Mouse (Mus musculus): Measurements from ENCODE around the gene Ints4. TPM values are rescaled to one million over a fixed set of nuclear protein-coding genes. Genes with fewer than 3 reads are reported as not detected.
"Not testable (repeated sequence)": the region's sequence is repeated elsewhere in the genome, so short reads cannot be mapped to it uniquely, and the experiment has no call there.

Gene Ints4
- polyA plus RNA-seq (2015; fragmentation: Nextera tagmentation; extraction: Ambion mirVana), result 40.7 and 48.3 TPM in 2 replicates

GRCm38 (mm10) chr7:97480821-97481339, at the start of gene Ints4:
Gene Ints4 (plus strand): TSS chr7:97480956.
- ATAC-seq (replicated peaks), result peak; percentile 100
- H3K9me3 ChIP-seq, result no peaks in the 10 kb centered on the region
- under 1% methylated on average over 24 of the region's 24 CpGs for WGBS

GRCm38 (mm10) chr7:97433517-97433916, 47.2 kb upstream of the Ints4 start:
- not testable (repeated sequence) for H3K9ac ChIP-seq; ATAC-seq (replicated peaks); H3K36me3 ChIP-seq (replicated peaks); H3K4me3 ChIP-seq; H3K27me3 ChIP-seq (replicated peaks); H3K9me3 ChIP-seq; H3K4me2 ChIP-seq; H3K27ac ChIP-seq
- 67% methylated on average over 3 of the region's 3 CpGs for WGBS
- peaks cover 13% of the 10 kb centered on the region for H3K4me1 ChIP-seq

More at GRCm38 (mm10) chr7:97480821-97481339, at the start of gene Ints4:
- Histone ChIP-seq H3K36me3 (replicated peaks) (0 out of 2 replicates have a peak, but pooled peaks cover 4% of the 10 kb centered on the region), H3K27me3 (replicated peaks) (no peaks in the 10 kb centered on the region), H3K4me2 (peak within 1 kb of the TSS; percentile 77), H3K27ac (peak within 1 kb of the TSS; percentile 78), H3K4me1 (peaks cover 23% of the 10 kb centered on the region), H3K9ac (peak within 1 kb of the TSS; percentile 79), H3K4me3 (peak within 1 kb of the TSS; percentile 89)

GRCm38 (mm10) chr7:97434517-97434916, 46.2 kb upstream of the Ints4 start:
- H3K27me3 ChIP-seq (replicated peaks), result no peaks in the 10 kb centered on the region
- H3K4me2 ChIP-seq, result no peak overlapping the region
- H3K9me3 ChIP-seq, result no peaks in the 10 kb centered on the region
- H3K4me1 ChIP-seq, result peaks cover 9% of the 10 kb centered on the region
- H3K27ac ChIP-seq, result no peak overlapping the region
- no peak for ATAC-seq (replicated peaks)
- 82% methylated on average over 10 of the region's 10 CpGs for WGBS
- H3K4me3 ChIP-seq, result no peak overlapping the region
- no peaks in the 10 kb centered on the region for H3K36me3 ChIP-seq (replicated peaks)
- H3K9ac ChIP-seq, result no peak overlapping the region

- Histone ChIP-seq H3K4me1 (no peaks in the 10 kb centered on the region), H3K9me3 (no peaks in the 10 kb centered on the region), H3K27ac (no peak overlapping the region), H3K27me3 (replicated peaks) (no peaks in the 10 kb centered on the region), H3K36me3 (replicated peaks) (no peaks in the 10 kb centered on the region), H3K4me2 (no peak overlapping the region), H3K9ac (no peak overlapping the region), H3K4me3 (no peak overlapping the region)
- ATAC-seq (replicated peaks), result no peak
Observed at GRCm38 (mm10) chr7:97438986-97439385, 41.8 kb upstream of the Ints4 start.

- peak; percentile 94 for ATAC-seq (replicated peaks)
- Histone ChIP-seq H3K27ac (peak overlapping the region; percentile 82), H3K9me3 (no peaks in the 10 kb centered on the region), H3K4me1 (no peaks in the 10 kb centered on the region), H3K4me2 (no peak overlapping the region), H3K27me3 (replicated peaks) (no peaks in the 10 kb centered on the region), H3K36me3 (replicated peaks) (no peaks in the 10 kb centered on the region), H3K4me3 (no peak overlapping the region), H3K9ac (no peak overlapping the region)
- WGBS, result 23% methylated on average over 6 of the region's 6 CpGs
Observed at GRCm38 (mm10) chr7:97446171-97446925, 34.4 kb upstream of the Ints4 start.

- no peaks in the 10 kb centered on the region for H3K27me3 ChIP-seq (replicated peaks)
- H3K27ac ChIP-seq, result peak overlapping the region; percentile 82
- no peaks in the 10 kb centered on the region for H3K4me1 ChIP-seq
- no peaks in the 10 kb centered on the region for H3K36me3 ChIP-seq (replicated peaks)
- H3K9me3 ChIP-seq, result no peaks in the 10 kb centered on the region
- no peak overlapping the region for H3K9ac ChIP-seq
- no peak overlapping the region for H3K4me2 ChIP-seq
- no peak overlapping the region for H3K4me3 ChIP-seq
- ATAC-seq (replicated peaks), result peak; percentile 69
- WGBS, result 46% methylated on average over 6 of the region's 6 CpGs
Observed at GRCm38 (mm10) chr7:97447050-97447531, 33.7 kb upstream of the Ints4 start.

GRCm38 (mm10) chr7:97451023-97451422, 29.7 kb upstream of the Ints4 start, which contains the start of gene Kctd14:
Gene Kctd14 (plus strand): TSS chr7:97451323.
- WGBS, result 79% methylated on average over 2 of the region's 2 CpGs

GRCm38 (mm10) chr7:97452196-97452595, 28.6 kb upstream of the Ints4 start:
- Histone ChIP-seq H3K4me1 (peaks cover 5% of the 10 kb centered on the region; the same call in 1 of the 2 replicates), H3K27me3 (replicated peaks) (no peaks in the 10 kb centered on the region), H3K9ac (no peak overlapping the region), H3K9me3 (no peaks in the 10 kb centered on the region), H3K4me2 (no peak overlapping the region), H3K27ac (no peak overlapping the region), H3K36me3 (replicated peaks) (no peaks in the 10 kb centered on the region), H3K4me3 (no peak overlapping the region)
- ATAC-seq (replicated peaks), result no peak
- WGBS, result 73% methylated on average over 6 of the region's 6 CpGs

More at GRCm38 (mm10) chr7:97451023-97451422, 29.7 kb upstream of the Ints4 start, which contains the start of gene Kctd14:
- not testable (repeated sequence) for H3K4me3 ChIP-seq; H3K27ac ChIP-seq; H3K4me1 ChIP-seq; H3K27me3 ChIP-seq (replicated peaks); H3K9me3 ChIP-seq; H3K4me2 ChIP-seq; H3K36me3 ChIP-seq (replicated peaks); ATAC-seq (replicated peaks); H3K9ac ChIP-seq

GRCm38 (mm10) chr7:97453141-97453921, 27.4 kb upstream of the Ints4 start:
- Histone ChIP-seq H3K36me3 (replicated peaks) (no peaks in the 10 kb centered on the region), H3K4me2 (peak overlapping the region; percentile 47), H3K4me1 (peaks cover 5% of the 10 kb centered on the region; the same call in 1 of the 2 replicates), H3K27me3 (replicated peaks) (no peaks in the 10 kb centered on the region), H3K27ac (no peak overlapping the region), H3K9ac (0 out of 2 replicates have a peak overlapping the region, but pooled peaks have one; percentile 5), H3K9me3 (no peaks in the 10 kb centered on the region), H3K4me3 (peak overlapping the region; percentile 17)
- no peak for ATAC-seq (replicated peaks)
- 8% methylated on average over 27 of the region's 27 CpGs for WGBS

GRCm38 (mm10) chr7:97454795-97455194, 26.0 kb upstream of the Ints4 start:
- 94% methylated on average over 10 of the region's 10 CpGs for WGBS
- Histone ChIP-seq H3K9ac (no peak overlapping the region), H3K27ac (no peak overlapping the region), H3K36me3 (replicated peaks) (no peaks in the 10 kb centered on the region), H3K4me1 (peaks cover 5% of the 10 kb centered on the region; the same call in 1 of the 2 replicates), H3K9me3 (no peaks in the 10 kb centered on the region), H3K27me3 (replicated peaks) (no peaks in the 10 kb centered on the region), H3K4me2 (no peak overlapping the region), H3K4me3 (no peak overlapping the region)
- no peak for ATAC-seq (replicated peaks)

- no peaks in the 10 kb centered on the region for H3K36me3 ChIP-seq (replicated peaks)
- H3K4me2 ChIP-seq, result no peak overlapping the region
- H3K9ac ChIP-seq, result no peak overlapping the region
- ATAC-seq (replicated peaks), result no peak
- no peak overlapping the region for H3K4me3 ChIP-seq
- no peaks in the 10 kb centered on the region for H3K9me3 ChIP-seq
- no peaks in the 10 kb centered on the region for H3K27me3 ChIP-seq (replicated peaks)
- 81% methylated on average over 3 of the region's 3 CpGs for WGBS
- H3K27ac ChIP-seq, result no peak overlapping the region
- peaks cover 5% of the 10 kb centered on the region; the same call in 1 of the 2 replicates for H3K4me1 ChIP-seq
Observed at GRCm38 (mm10) chr7:97455577-97455976, 25.2 kb upstream of the Ints4 start.

- WGBS, result 79% methylated on average over 5 of the region's 5 CpGs
Observed at GRCm38 (mm10) chr7:97473001-97473400, 7.8 kb upstream of the Ints4 start.

More at GRCm38 (mm10) chr7:97473001-97473400, 7.8 kb upstream of the Ints4 start:
- Histone ChIP-seq H3K4me3 (no peak overlapping the region), H3K4me2 (no peak overlapping the region), H3K4me1 (no peaks in the 10 kb centered on the region), H3K27ac (no peak overlapping the region), H3K9me3 (no peaks in the 10 kb centered on the region), H3K9ac (no peak overlapping the region), H3K27me3 (replicated peaks) (no peaks in the 10 kb centered on the region), H3K36me3 (replicated peaks) (no peaks in the 10 kb centered on the region)
- ATAC-seq (replicated peaks), result no peak
